Mouse (Mus musculus) embryonic fibroblast, embryonic 13.5 days (primary cell): ENCODE data around the gene Kcns3. TPM values are rescaled to one million over a fixed set of nuclear protein-coding genes. Genes with fewer than 3 reads are reported as not detected.

Experiments
- H3K27ac ChIP-seq: 2 replicates; pipeline ENCODE4 v1.5.1; 2012; ENCODE audit warnings: low read length, control low read depth, inconsistent platforms; ENCODE audit not compliant: insufficient read depth
- H3K4me1 ChIP-seq: 2 replicates; pipeline ENCODE4 v1.6.1; 2011; ENCODE audit warnings: low read length; ENCODE audit not compliant: control insufficient read depth, insufficient read depth
- H3K4me3 ChIP-seq: 2 replicates; pipeline ENCODE4 v1.5.1; 2011; ENCODE audit warnings: mild to moderate bottlenecking, control low read depth, low read length; ENCODE audit not compliant: insufficient read depth
- CTCF ChIP-seq: IDR thresholded peaks from 2 replicates; pipeline ENCODE4 v1.5.1; 2011; ENCODE audit warnings: mild to moderate bottlenecking, control low read depth, low read length, moderate library complexity, borderline replicate concordance; ENCODE audit not compliant: insufficient read depth
- POLR2A ChIP-seq: IDR thresholded peaks from 2 replicates; pipeline ENCODE4 v1.6.1; 2011; ENCODE audit warnings: low read depth, mild to moderate bottlenecking, control low read depth, low read length, moderate library complexity
- polyA plus RNA-seq: library from polyadenylated mRNA; stranded (reverse); fragments of >200 nt; gene quantifications from 2 replicates; pipeline ENCODE4 v1.2.4, GENCODE M21; 2011; ENCODE audit warnings: low read depth; ENCODE audit not compliant: missing spikeins, insufficient read length

The Kcns3 gene
- polyA plus RNA-seq, result 0.55 and 2.8 TPM in 2 replicates

DNA sequence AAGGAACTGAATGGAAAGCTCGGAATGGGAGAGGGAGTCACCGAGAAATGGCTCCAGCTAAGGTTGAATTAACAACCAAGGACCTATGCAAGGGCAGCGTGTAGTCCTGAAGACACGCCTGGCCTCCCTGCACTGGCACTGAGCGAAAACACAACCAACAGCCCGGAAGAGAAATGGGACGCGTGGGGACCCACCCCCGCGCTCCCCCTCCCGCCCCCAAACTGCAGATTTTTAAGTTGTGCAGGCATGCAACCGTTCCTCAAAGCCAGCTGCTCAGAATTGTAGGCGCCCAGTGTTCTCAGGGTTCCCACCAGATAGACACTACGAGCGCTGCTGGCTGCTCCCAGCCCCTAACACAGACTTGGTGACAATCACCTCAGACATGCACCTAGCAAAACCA lies at the start of gene Kcns3:
Gene Kcns3, minus strand, starts transcription at position 42 of the 400 bp plus-strand sequence.
- Histone ChIP-seq H3K4me1 (no peaks in the 10 kb centered on the region), H3K4me3 (peak within 1 kb of the TSS; percentile 38), H3K27ac (no peak within 1 kb of the TSS)
- TF ChIP-seq POLR2A (no peak), CTCF (no peak)

DNA sequence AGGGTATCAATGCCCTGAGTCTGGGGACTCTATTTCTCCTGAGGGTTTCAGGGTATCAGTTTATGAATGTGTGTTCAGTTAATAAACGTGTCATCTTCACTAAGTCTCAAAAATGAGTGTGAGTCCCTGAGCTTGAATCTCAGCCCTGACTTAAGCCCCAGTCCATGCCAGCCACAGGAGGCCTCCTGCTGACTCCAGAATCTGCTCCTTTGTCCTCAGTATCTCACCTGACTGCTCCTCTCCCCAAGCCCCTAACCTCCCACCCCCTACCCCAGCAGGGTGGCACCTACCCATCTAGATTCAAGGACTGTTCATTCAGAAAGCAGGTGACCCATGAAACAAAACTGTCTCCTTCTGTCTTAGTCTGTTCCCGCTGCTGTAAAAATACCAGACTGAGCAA lies 47.7 kb upstream of the Kcns3 start:
- H3K4me1 ChIP-seq, result 0 out of 2 replicates have a peak, but pooled peaks cover 2% of the 10 kb centered on the region
- no peak overlapping the region for H3K27ac ChIP-seq
- no peak overlapping the region for H3K4me3 ChIP-seq
- TF ChIP-seq CTCF (no peak), POLR2A (no peak)

DNA sequence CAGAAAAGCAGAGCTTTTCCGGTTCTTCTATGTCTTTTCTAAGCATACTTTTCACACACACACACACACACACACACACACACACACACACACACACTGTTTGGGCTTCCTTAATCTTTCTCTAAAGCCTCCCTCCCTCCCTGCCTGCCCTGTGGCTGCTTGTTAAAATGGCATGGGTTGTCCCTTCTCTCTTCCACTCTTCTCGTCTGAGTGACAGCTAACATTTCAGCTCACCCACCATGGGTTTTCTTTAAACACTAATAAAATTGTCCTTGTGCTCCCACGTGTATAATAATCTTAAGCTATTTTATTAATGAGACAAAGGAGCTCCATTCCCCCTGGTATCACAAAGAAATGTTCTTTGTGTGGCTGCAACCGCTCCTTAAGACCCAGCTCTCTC lies 47.2 kb upstream of the Kcns3 start:
- Histone ChIP-seq H3K4me3 (no peak overlapping the region), H3K27ac (no peak overlapping the region), H3K4me1 (no peaks in the 10 kb centered on the region)
- no peak for TF ChIP-seq POLR2A
- no peak for TF ChIP-seq CTCF

DNA sequence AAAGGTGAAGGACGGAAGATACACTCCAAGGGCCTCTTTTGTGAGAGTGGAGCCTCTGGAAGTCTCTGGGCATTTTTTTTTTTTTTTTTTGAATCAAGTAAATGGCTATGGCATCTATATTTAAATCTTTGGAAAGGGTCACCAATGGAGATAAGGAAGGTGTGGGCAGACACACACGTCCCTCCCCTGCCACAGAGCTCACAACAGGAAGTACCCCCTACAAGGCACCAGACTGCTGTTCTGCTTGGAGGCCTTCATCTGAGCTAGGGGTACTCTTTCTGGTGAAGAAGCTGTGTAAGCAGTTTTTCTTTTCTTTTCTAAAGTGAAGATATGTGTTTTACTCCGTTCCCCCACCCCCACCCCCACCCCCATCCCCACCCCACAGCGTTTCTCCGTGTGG lies 46.0 kb upstream of the Kcns3 start:
- no peak for TF ChIP-seq POLR2A
- no peak for TF ChIP-seq CTCF
- no peak overlapping the region for H3K27ac ChIP-seq
- H3K4me1 ChIP-seq, result no peaks in the 10 kb centered on the region
- no peak overlapping the region for H3K4me3 ChIP-seq

DNA sequence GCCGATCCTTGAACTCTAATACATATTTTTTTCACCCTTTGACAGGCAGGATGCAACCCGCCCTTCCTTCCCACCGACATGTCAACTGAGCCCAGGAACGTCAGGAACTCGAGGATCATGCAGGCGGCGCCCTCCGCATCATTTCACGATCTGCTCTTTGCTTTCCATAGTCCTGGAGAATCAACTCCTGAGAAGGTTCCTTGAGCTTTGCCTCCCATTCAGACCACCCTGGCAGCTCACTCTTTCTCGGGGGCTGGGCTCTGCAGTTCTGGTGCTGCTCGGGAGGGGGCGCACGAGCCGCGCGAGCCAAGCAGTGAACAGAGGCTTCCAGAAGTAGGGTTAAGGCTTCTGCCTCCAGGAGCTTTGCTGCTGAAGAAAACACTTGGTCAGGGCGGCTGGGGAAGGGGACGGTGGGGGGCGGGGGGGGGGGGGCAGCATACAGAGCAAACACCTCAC lies 45.3 kb upstream of the Kcns3 start:
- H3K4me3 ChIP-seq, result no peak overlapping the region

DNA sequence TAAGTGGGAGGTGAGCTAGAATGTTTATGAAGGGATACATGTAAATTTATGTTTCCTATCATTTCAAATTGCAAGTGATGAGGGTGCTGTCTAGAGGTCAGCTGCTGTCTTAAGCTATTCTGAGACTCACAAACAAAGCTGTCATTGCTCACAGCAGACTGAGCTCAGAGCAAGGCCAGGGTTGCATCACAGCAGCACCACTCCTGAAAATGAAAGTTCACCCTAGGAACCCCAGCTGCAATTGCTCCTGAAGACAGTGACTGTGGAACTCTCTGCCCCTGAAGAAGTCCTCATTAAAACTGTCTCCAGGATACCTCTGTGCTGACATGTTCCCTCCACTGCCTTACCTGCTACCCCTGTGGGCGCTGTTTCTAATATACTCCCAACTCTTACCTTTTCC lies 44.2 kb upstream of the Kcns3 start:
- TF ChIP-seq CTCF (no peak), POLR2A (no peak)
- H3K27ac ChIP-seq, result no peak overlapping the region
- no peak overlapping the region for H3K4me3 ChIP-seq
- no peaks in the 10 kb centered on the region for H3K4me1 ChIP-seq

More for the DNA sequence above, 45.3 kb upstream of the Kcns3 start:
- Histone ChIP-seq H3K4me1 (no peaks in the 10 kb centered on the region), H3K27ac (no peak overlapping the region)
- TF ChIP-seq CTCF, result peak; percentile 84
- TF ChIP-seq POLR2A, result no peak

DNA sequence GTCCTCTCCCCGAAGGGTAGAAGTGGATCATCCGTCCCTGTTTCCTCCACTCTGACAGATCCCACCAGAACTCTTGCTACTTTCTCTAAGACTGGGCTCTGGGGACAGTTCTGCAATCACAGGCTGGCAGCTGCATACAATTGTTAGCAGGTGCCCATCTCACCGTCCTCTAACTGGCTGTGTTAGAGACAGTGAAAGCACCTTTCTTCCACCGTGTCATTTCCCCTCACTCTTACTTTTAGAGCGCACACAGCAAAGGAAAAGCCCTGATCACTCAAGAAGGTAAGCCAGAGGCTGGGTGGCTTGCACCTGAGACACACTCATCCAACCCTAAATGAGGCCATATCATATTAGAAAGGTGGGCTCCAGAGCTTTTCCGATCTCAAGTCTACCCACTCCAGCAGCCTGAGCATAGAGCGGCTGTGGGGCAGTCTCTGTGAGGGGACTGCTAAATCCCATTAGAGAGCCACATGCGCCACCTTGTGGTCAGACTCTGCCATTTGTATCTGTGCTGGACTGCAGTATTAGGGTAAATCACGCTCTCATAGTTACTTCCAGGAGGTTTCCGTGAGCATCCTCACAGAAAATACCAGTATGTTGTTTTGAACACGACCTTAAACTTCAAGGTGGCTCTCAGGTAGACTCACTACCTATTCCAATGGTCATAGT lies 27.8 kb upstream of the Kcns3 start:
- Histone ChIP-seq H3K4me1 (no peaks in the 10 kb centered on the region), H3K4me3 (no peak overlapping the region), H3K27ac (no peak overlapping the region)
- TF ChIP-seq POLR2A (no peak), CTCF (peak; percentile 68; the same call in 1 of the 2 replicates)

DNA sequence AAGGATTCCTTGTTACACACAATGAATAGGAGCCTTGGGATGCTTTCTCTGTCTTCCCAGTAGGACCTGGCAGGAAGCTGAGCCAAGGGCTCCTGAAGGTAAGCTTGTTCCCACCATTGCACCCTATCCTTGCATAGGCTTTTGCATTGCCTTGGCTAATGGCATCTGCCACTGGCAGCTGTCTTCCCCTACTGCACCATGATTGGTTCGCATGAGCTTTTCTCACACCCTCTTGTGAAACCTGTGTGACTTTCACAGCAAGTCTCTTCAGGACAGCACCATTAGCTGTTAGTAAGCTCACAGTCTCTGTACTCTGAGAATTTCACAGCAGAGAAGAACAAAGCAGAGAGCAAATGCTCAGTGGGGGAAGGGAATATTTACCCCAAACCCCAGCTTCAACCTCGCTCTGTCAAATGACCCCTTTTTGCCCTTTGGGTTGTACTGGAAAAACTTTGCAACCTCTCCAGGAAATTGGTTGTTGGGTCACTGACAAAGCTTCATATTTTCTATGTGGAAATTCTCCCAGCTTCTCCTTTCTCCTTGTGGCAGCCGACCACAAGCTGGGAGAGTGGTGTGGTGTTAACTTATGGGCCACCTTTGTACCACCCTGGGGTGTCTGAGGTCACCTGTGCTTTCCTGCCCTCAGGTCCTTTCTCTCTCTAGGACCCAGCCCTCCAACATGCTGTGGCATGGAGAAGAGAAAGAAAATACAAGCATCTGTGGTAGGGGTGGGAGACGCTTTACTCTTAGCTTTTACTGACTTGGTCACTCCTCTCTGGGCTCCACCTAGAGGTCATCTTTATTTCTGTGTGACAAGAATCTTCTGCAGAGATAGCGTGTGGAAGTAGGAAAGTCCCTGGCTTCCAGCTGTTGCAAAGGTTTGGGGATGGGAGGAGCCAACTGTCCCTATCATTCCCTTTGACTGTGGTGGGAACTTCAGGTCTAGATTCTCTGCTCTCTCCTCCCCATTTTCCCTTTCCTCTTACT lies 26.8 kb upstream of the Kcns3 start:
- H3K4me1 ChIP-seq, result no peaks in the 10 kb centered on the region
- H3K27ac ChIP-seq, result no peak overlapping the region
- TF ChIP-seq POLR2A, result no peak
- no peak for TF ChIP-seq CTCF
- no peak overlapping the region for H3K4me3 ChIP-seq

DNA sequence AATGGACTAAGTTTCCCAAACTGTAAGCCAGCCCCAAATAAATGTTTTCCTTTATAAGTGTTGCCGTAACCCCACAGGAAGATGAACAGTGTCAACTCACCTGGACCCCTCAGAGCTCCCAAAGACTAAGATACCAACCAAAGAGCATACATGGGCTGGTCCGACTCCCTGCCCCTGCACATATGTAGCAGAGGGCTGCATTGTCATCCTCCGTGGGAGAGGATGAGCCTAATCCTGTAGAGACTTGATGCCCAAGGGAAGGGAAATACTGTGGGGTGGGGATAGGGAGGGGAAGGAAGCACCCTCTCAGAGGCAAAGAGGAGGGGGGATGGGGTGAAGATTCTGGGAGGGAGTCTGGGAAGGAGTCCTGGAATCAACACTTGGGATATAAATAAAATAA lies 7.8 kb upstream of the Kcns3 start:
- no peak for TF ChIP-seq CTCF
- no peak for TF ChIP-seq POLR2A
- H3K4me3 ChIP-seq, result no peak overlapping the region
- no peaks in the 10 kb centered on the region for H3K4me1 ChIP-seq
- H3K27ac ChIP-seq, result no peak overlapping the region

DNA sequence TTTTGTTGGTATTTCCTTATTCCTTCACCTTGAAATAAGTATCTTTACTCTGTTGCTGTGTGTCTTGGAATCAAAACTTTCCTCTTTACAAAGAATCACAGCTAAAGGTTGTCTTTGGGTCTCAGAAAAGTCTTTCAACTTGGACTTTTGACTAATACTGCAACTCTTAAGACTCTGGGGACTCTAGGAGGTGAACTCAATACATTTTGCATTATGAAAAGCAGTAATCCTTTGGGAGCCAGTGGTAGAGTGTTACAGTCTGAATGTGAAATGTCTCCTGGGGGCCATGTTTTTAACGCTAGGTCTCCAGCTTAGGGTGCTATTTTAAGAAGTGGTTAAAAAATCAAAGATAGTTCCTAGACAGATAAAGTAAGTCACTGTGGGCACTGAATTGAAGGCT lies 4.3 kb upstream of the Kcns3 start:
- Histone ChIP-seq H3K4me3 (no peak overlapping the region), H3K27ac (no peak overlapping the region), H3K4me1 (no peaks in the 10 kb centered on the region)
- TF ChIP-seq POLR2A (no peak), CTCF (no peak)
